Mouse (Mus musculus) MEL (cell line): ENCODE measurements around the gene Ccnq. TPM values are rescaled to one million over a fixed set of nuclear protein-coding genes. Genes with fewer than 3 reads are reported as not detected.
A peak's percentile ranks its signal among the peaks of the same experiment; 100 is the strongest.

Source experiments
- DNase-seq: peaks from one replicate; pipeline ENCODE4 v3.0.0; 2011; ENCODE audit warnings: low read depth, low spot score
- H3K27ac ChIP-seq: 2 replicates; pipeline ENCODE4 v1.5.1; 2012; ENCODE audit warnings: low read depth, mild to moderate bottlenecking, control low read depth, low read length, moderate library complexity; ENCODE audit not compliant: control insufficient read depth
- H3K27me3 ChIP-seq, 2 experiments: fragments of 150-350 bp in 1 of 2; sonication (generic) in 1 of 2; 2 replicates each; pipeline ENCODE4 v1.6.1; 2012; ENCODE audit warnings: low read length in 2 of 2, mild to moderate bottlenecking in 2 of 2, improper control_type of control experiment in 1 of 2, moderate library complexity in 1 of 2; ENCODE audit not compliant: insufficient read depth in 2 of 2, control insufficient read depth in 1 of 2
- H3K36me3 ChIP-seq, 2 experiments: 2 replicates each; pipeline ENCODE4 v1.6.1; 2012 to 2014; ENCODE audit warnings: low read length in 2 of 2, improper control_type of control experiment in 1 of 2, inconsistent platforms in 1 of 2, mild to moderate bottlenecking in 1 of 2; ENCODE audit not compliant: insufficient read depth in 2 of 2, control insufficient read depth in 1 of 2
- H3K4me1 ChIP-seq, 2 experiments: fragments of 150-350 bp in 1 of 2; sonication (generic) in 1 of 2; 2 replicates each; pipeline ENCODE4 v1.6.1; 2012; ENCODE audit warnings: low read length in 2 of 2, improper control_type of control experiment in 1 of 2, mild to moderate bottlenecking in 1 of 2; ENCODE audit not compliant: insufficient read depth in 2 of 2, control insufficient read depth in 1 of 2
- H3K4me3 ChIP-seq, 2 experiments: fragments of 150-350 bp in 1 of 2; sonication (generic) in 1 of 2; 2 replicates each; pipeline ENCODE4 v1.5.1; 2012; ENCODE audit warnings: low read depth in 2 of 2, low read length in 2 of 2, mild to moderate bottlenecking in 2 of 2, moderate library complexity in 2 of 2, control low read depth in 1 of 2, improper control_type of control experiment in 1 of 2; ENCODE audit not compliant: control insufficient read depth in 1 of 2, insufficient read depth in 1 of 2
- H3K79me2 ChIP-seq: 2 replicates; pipeline ENCODE4 v1.6.1; 2012; ENCODE audit warnings: mild to moderate bottlenecking, low read length, moderate library complexity; ENCODE audit not compliant: control insufficient read depth, poor library complexity, insufficient read depth
- H3K9ac ChIP-seq: 2 replicates; pipeline ENCODE4 v1.6.1; 2012; ENCODE audit warnings: low read depth, mild to moderate bottlenecking, control low read depth, low read length, moderate library complexity; ENCODE audit not compliant: control insufficient read depth, poor library complexity, severe bottlenecking
- H3K9me3 ChIP-seq: fragments of 150-350 bp; sonication (generic); replicated peaks from 2 replicates; pipeline ENCODE4 v1.6.1; 2012; ENCODE audit warnings: mild to moderate bottlenecking, low read length, improper control_type of control experiment, moderate library complexity; ENCODE audit not compliant: insufficient read depth
- BHLHE40 ChIP-seq: IDR thresholded peaks from 2 replicates; pipeline ENCODE4 v1.6.1; 2012; ENCODE audit warnings: low read depth, mild to moderate bottlenecking, inconsistent platforms, low read length, improper control_type of control experiment, borderline replicate concordance
- CHD2 ChIP-seq: IDR thresholded peaks from 2 replicates; pipeline ENCODE4 v1.6.1; 2011; ENCODE audit warnings: low read length, improper control_type of control experiment
- E2F4 ChIP-seq: IDR thresholded peaks from 2 replicates; pipeline ENCODE4 v1.6.1; 2011; ENCODE audit warnings: low read depth, low read length, improper control_type of control experiment, borderline replicate concordance
- EP300 ChIP-seq, 2 experiments: IDR thresholded peaks; 2 replicates each; pipeline ENCODE4 v1.6.1; 2011; ENCODE audit warnings: improper control_type of control experiment in 2 of 2, low read length in 2 of 2, low read depth in 1 of 2, mild to moderate bottlenecking in 1 of 2
- ETS1 ChIP-seq: IDR thresholded peaks from 2 replicates; pipeline ENCODE4 v1.6.1; 2012; ENCODE audit warnings: low read depth, mild to moderate bottlenecking, inconsistent platforms, low read length, improper control_type of control experiment, moderate library complexity
- GABPA ChIP-seq: IDR thresholded peaks from 2 replicates; pipeline ENCODE4 v1.6.1; 2012; ENCODE audit warnings: low read depth, mild to moderate bottlenecking, inconsistent platforms, low read length, improper control_type of control experiment, moderate library complexity
- GATA1 ChIP-seq: IDR thresholded peaks from 2 replicates; pipeline ENCODE4 v1.6.1; 2011; ENCODE audit warnings: low read depth, low read length, improper control_type of control experiment
- HCFC1 ChIP-seq: IDR thresholded peaks from 2 replicates; pipeline ENCODE4 v1.6.1; 2012; ENCODE audit warnings: low read depth, mild to moderate bottlenecking, inconsistent platforms, low read length, improper control_type of control experiment, moderate library complexity
- MAFK ChIP-seq: IDR thresholded peaks from 2 replicates; pipeline ENCODE4 v1.6.1; 2011; ENCODE audit warnings: low read depth, mild to moderate bottlenecking, low read length, improper control_type of control experiment, borderline replicate concordance
- MAX ChIP-seq: IDR thresholded peaks from 2 replicates; pipeline ENCODE4 v1.6.1; 2011; ENCODE audit warnings: low read length, improper control_type of control experiment
- MEF2A ChIP-seq: IDR thresholded peaks from 2 replicates; pipeline ENCODE4 v1.6.1; 2014; ENCODE audit warnings: low read depth, mild to moderate bottlenecking, inconsistent platforms, low read length, improper control_type of control experiment; ENCODE audit not compliant: poor library complexity, insufficient replicate concordance, severe bottlenecking; ENCODE audit errors: extremely low read depth
- MXI1 ChIP-seq: IDR thresholded peaks from 2 replicates; pipeline ENCODE4 v1.6.1; 2011; ENCODE audit warnings: mild to moderate bottlenecking, low read depth, low read length, improper control_type of control experiment
- MYB ChIP-seq: IDR thresholded peaks from 2 replicates; pipeline ENCODE4 v1.6.1; 2011; ENCODE audit warnings: mild to moderate bottlenecking, low read depth, low read length, improper control_type of control experiment
- MYC ChIP-seq: IDR thresholded peaks from 2 replicates; pipeline ENCODE4 v1.6.1; 2011; ENCODE audit warnings: low read depth, mild to moderate bottlenecking, low read length, improper control_type of control experiment, moderate library complexity
- NRF1 ChIP-seq: IDR thresholded peaks from 2 replicates; pipeline ENCODE4 v1.6.1; 2014; ENCODE audit warnings: low read depth, mild to moderate bottlenecking, inconsistent platforms, low read length, improper control_type of control experiment, moderate library complexity; ENCODE audit not compliant: poor library complexity, insufficient read depth, severe bottlenecking
- POLR2A ChIP-seq, 2 experiments: IDR thresholded peaks; 2 replicates each; pipeline ENCODE4 v1.6.1; 2011 to 2012; ENCODE audit warnings: low read length in 2 of 2, mild to moderate bottlenecking in 2 of 2, control low read depth in 1 of 2, improper control_type of control experiment in 1 of 2, low read depth in 1 of 2, moderate library complexity in 1 of 2; ENCODE audit not compliant: control insufficient read depth in 1 of 2, insufficient read depth in 1 of 2, poor library complexity in 1 of 2
- POLR2AphosphoS5 ChIP-seq: IDR thresholded peaks from 2 replicates; pipeline ENCODE4 v1.6.1; 2012; ENCODE audit warnings: low read depth, borderline replicate concordance, mild to moderate bottlenecking, inconsistent platforms, low read length, moderate library complexity, mixed read lengths
- RAD21 ChIP-seq: IDR thresholded peaks from 2 replicates; pipeline ENCODE4 v1.6.1; 2011; ENCODE audit warnings: mild to moderate bottlenecking, low read depth, low read length, improper control_type of control experiment
- RCOR1 ChIP-seq: IDR thresholded peaks from 2 replicates; pipeline ENCODE4 v1.6.1; 2012; ENCODE audit warnings: low read depth, mild to moderate bottlenecking, inconsistent platforms, low read length, improper control_type of control experiment
- SIN3A ChIP-seq: IDR thresholded peaks from 2 replicates; pipeline ENCODE4 v1.6.1; 2012; ENCODE audit warnings: low read length, improper control_type of control experiment, inconsistent platforms
- SMC3 ChIP-seq: IDR thresholded peaks from 2 replicates; pipeline ENCODE4 v1.6.1; 2011; ENCODE audit warnings: low read depth, low read length, improper control_type of control experiment
- TAL1 ChIP-seq: IDR thresholded peaks from 2 replicates; pipeline ENCODE4 v1.6.1; 2012; ENCODE audit warnings: mild to moderate bottlenecking, inconsistent platforms, low read length, moderate library complexity, mixed read lengths
- TBP ChIP-seq: IDR thresholded peaks from 2 replicates; pipeline ENCODE4 v1.8.0; 2011; ENCODE audit warnings: low read depth, low read length, improper control_type of control experiment
- TCF12 ChIP-seq: IDR thresholded peaks from 2 replicates; pipeline ENCODE4 v1.6.1; 2014; ENCODE audit warnings: low read depth, mild to moderate bottlenecking, inconsistent platforms, low read length, improper control_type of control experiment, moderate library complexity
- UBTF ChIP-seq: IDR thresholded peaks from 2 replicates; pipeline ENCODE4 v1.6.1; 2012; ENCODE audit warnings: low read depth, mild to moderate bottlenecking, inconsistent platforms, low read length, improper control_type of control experiment, moderate library complexity, borderline replicate concordance; ENCODE audit not compliant: insufficient read depth
- USF1 ChIP-seq: IDR thresholded peaks from 2 replicates; pipeline ENCODE4 v1.6.1; 2014; ENCODE audit warnings: low read depth, mild to moderate bottlenecking, inconsistent platforms, low read length, improper control_type of control experiment, moderate library complexity
- ZC3H11A ChIP-seq: IDR thresholded peaks from 2 replicates; pipeline ENCODE4 v1.6.1; 2012; ENCODE audit warnings: low read depth, mild to moderate bottlenecking, inconsistent platforms, low read length, improper control_type of control experiment
- ZMIZ1 ChIP-seq: IDR thresholded peaks from 2 replicates; pipeline ENCODE4 v1.6.1; 2012; ENCODE audit warnings: low read depth, mild to moderate bottlenecking, inconsistent platforms, low read length, improper control_type of control experiment, moderate library complexity
- polyA plus RNA-seq, 2 experiments: library from polyadenylated mRNA; stranded (reverse) in 1 of 2; unstranded in 1 of 2; fragments of >175 nt in 1 of 2; fragments of >200 nt in 1 of 2; gene quantifications; 2 replicates each; pipeline versions ENCODE4 v1.2.1 to v1.2.4; 2012; ENCODE audit warnings: low replicate concordance in 2 of 2, low read depth in 1 of 2; ENCODE audit not compliant: insufficient read length in 2 of 2, insufficient read depth in 1 of 2, missing spikeins in 1 of 2
- total RNA-seq: library from RNA; depleted of rRNA; stranded (reverse); fragments of 300-350 nt; gene quantifications from 2 replicates; pipeline ENCODE4 v1.2.3, GENCODE M21; 2012

The Ccnq gene
- total and polyA plus RNA-seq, 3 experiments: 77.5 to 80.5 TPM; not detected in 1

DNA sequence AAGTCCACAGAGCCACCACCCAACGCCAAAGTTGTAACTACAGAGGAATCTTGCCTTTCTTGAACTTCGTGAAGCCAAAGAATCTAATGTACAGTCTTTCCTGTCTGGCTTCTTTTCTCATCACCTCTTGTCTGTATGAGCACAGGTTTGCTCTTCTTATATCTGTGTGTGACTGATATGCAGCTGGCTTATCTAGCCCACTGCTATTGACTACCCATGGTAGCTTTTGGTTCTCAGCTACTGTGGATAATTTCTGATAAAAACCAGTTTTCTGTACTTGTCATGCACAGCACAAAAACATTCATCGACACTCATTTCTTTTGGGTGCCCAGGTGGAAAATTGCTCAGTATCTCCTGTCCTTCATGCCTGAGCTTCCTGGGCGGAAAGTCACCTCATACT is 49.6 kb upstream of the Ccnq start:
- Histone ChIP-seq H3K79me2 (no peaks in the 10 kb centered on the region), H3K9me3 (no peaks in the 10 kb centered on the region), H3K4me3 (peak overlapping the region in 1 of 2 experiments; percentile 17; a peak in 2 of 4 replicates), H3K9ac (no peak overlapping the region), H3K27ac (peak overlapping the region; percentile 34), H3K36me3 (peaks cover 0 to 31% of the 10 kb centered on the region in 2 experiments; a peak in 2 of 4 replicates), H3K4me1 (peaks cover 23 to 45% of the 10 kb centered on the region in 2 experiments), H3K27me3 (no peaks in the 10 kb centered on the region)
- TF ChIP-seq MYC (no peak), CHD2 (no peak; the same call in 1 of the 2 replicates), GATA1 (peak; percentile 99), MXI1 (peak; percentile 37), SIN3A (peak; percentile 56; the same call in 1 of the 2 replicates), ZC3H11A (no peak), TBP (0 out of 2 replicates have a peak, but pooled peaks have one; percentile 47), NRF1 (no peak), BHLHE40 (no peak), E2F4 (no peak), UBTF (no peak), TAL1 (peak; percentile 81), EP300 (IDR thresholded peaks at IDR 0.05; ENCODE audit: low read depth in 1 of 2, low read length in 2 of 2) (peak; percentile 95 to 96), RAD21 (no peak), TCF12 (peak; percentile 99), ZMIZ1 (no peak; the same call in 1 of the 2 replicates), GABPA (no peak), RCOR1 (peak; percentile 93), ETS1 (peak; percentile 91), USF1 (no peak)
- peak; percentile 78 for DNase-seq

DNA sequence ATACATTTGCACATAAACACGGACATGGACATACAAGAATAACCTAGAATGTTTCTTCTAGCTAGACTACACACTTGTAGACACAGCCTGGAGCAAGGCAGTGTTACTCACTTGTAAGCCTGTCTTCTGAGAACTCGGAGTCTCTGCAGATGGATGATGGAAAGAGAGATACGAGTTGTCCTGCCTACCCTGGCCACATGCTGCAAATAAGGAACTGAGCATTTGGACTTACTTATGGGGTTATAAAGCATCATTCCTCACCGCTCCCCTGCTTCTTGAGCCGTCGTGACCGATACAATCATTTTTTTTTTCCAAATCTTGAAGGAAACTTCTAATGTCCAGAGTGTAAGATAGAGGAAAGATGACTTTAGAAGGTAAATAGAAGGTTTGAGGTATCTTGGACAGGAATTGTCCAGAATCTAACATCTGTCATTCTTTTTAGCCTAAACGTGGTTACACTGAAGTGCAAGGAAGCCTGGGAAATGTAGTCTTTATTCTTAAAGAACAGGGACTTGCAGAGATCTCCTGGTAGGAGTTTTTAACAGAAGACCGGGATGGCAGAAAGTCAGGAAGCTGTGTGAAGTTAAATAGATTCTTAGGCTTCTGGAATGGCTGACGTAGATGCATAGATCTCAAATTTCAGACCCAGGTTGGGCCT is 44.7 kb upstream of the Ccnq start:
- Histone ChIP-seq H3K9ac (no peak overlapping the region), H3K9me3 (no peaks in the 10 kb centered on the region), H3K27ac (no peak overlapping the region), H3K36me3 (peaks cover 0 to 21% of the 10 kb centered on the region in 2 experiments; a peak in 2 of 4 replicates), H3K79me2 (no peaks in the 10 kb centered on the region), H3K4me1 (peaks cover 21 to 28% of the 10 kb centered on the region in 2 experiments), H3K4me3 (no peak overlapping the region; a peak in 1 of 4 replicates), H3K27me3 (no peaks in the 10 kb centered on the region)
- peak; percentile 86 for DNase-seq
- TF ChIP-seq POLR2A (IDR thresholded peaks at IDR 0.05; ENCODE audit: control insufficient read depth in 1 of 2, insufficient read depth in 1 of 2, low read depth in 1 of 2, low read length in 2 of 2, poor library complexity in 1 of 2): no peak
- peak; percentile 25; the same call in 1 of the 2 replicates for TF ChIP-seq TCF12
- TF ChIP-seq EP300 (IDR thresholded peaks at IDR 0.05; ENCODE audit: low read depth in 1 of 2, low read length in 2 of 2): peak; percentile 30 to 60; a peak in 2 of 4 replicates
- no peak for TF ChIP-seq MEF2A
- TF ChIP-seq MAFK: no peak
- TF ChIP-seq HCFC1: peak; percentile 84
- TF ChIP-seq NRF1: no peak
- TF ChIP-seq SIN3A: peak; percentile 44; the same call in 1 of the 2 replicates
- peak; percentile 80 for TF ChIP-seq MAX
- TF ChIP-seq SMC3: 0 out of 2 replicates have a peak, but pooled peaks have one; percentile 6
- no peak for TF ChIP-seq MYB
- no peak for TF ChIP-seq POLR2AphosphoS5
- TF ChIP-seq GATA1: peak; percentile 49; the same call in 1 of the 2 replicates
- TF ChIP-seq USF1: peak; percentile 60; the same call in 1 of the 2 replicates
- TF ChIP-seq MYC: peak; percentile 83; the same call in 1 of the 2 replicates
- peak; percentile 35; the same call in 1 of the 2 replicates for TF ChIP-seq ETS1
- no peak for TF ChIP-seq RAD21
- no peak for TF ChIP-seq ZC3H11A
